Mouse (Mus musculus) brown adipose tissue, adult 24 weeks (tissue): ENCODE results near the gene Apol9a. TPM values are rescaled to one million over a fixed set of nuclear protein-coding genes. Genes with fewer than 3 reads are reported as not detected.

ENCODE experiments used
- H3K27ac ChIP-seq: fragments of 200-500 bp; replicated peaks from 2 replicates; pipeline ENCODE4 v1.5.1; 2012; ENCODE audit warnings: low read depth, mild to moderate bottlenecking, low read length
- H3K4me1 ChIP-seq: fragments of 200-500 bp; 2 replicates; pipeline ENCODE4 v1.6.1; 2012; ENCODE audit warnings: low read length, mixed read lengths; ENCODE audit not compliant: control insufficient read depth, insufficient read depth, insufficient read length
- H3K4me3 ChIP-seq: fragments of 200-500 bp; 2 replicates; pipeline ENCODE4 v1.5.1; 2012; ENCODE audit warnings: low read depth, mild to moderate bottlenecking, low read length, moderate library complexity; ENCODE audit not compliant: insufficient read depth
- polyA plus RNA-seq: library from polyadenylated mRNA; stranded (reverse); fragments of >200 nt; gene quantifications from 2 replicates; pipeline ENCODE4 v1.2.4, GENCODE M21; 2012; ENCODE audit not compliant: missing spikeins, insufficient read depth, insufficient read length

Apol9a gene
- polyA plus RNA-seq, 1 experiment: not detected

DNA sequence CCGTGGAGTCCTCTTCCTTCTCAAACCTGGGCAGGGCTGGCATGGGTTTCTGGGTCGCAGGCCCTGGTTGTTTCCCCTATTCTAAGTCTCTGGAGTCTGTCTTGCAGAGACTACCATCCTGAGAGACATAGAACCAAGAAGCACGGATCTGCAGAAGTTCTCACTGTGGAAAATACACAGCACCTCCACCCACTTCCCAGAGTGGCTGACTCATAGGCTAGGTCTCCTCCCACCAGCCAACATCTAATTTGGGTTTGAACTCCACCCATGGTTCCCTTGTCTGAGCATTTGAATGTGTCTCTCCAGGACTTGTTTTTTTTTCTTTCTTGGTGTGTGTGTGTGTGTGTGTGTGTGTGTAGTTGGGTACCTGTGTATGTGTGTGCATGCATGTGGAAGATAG lies 46.9 kb downstream of the Apol9a start:
- Histone ChIP-seq H3K27ac (peak overlapping the region; percentile 58), H3K4me1 (peaks cover 20% of the 10 kb centered on the region)

DNA sequence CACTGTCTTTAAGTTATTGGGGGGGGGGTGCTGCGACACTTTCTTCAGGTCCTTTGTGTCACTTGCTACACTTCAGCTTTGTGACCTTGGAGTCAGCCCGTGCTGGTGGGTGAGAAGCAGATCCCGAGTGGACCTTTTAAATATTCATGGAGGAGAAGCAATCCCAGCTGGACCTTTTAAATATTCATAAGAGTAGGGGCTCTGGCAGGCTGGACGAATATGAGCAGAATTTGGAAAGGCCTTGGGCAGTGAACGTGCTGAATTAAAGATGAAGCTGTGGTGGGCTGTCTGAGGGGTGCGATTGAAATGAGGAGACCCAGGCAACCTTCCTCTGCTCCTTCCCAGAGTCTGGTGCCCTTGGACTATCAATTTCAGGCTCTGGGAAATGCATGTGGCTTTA lies 47.4 kb downstream of the Apol9a start:
- Histone ChIP-seq H3K4me1 (peaks cover 20% of the 10 kb centered on the region), H3K4me3 (no peak overlapping the region), H3K27ac (peak overlapping the region; percentile 58; the same call in 1 of the 2 replicates)

More for the DNA sequence above, 46.9 kb downstream of the Apol9a start:
- no peak overlapping the region for H3K4me3 ChIP-seq

DNA sequence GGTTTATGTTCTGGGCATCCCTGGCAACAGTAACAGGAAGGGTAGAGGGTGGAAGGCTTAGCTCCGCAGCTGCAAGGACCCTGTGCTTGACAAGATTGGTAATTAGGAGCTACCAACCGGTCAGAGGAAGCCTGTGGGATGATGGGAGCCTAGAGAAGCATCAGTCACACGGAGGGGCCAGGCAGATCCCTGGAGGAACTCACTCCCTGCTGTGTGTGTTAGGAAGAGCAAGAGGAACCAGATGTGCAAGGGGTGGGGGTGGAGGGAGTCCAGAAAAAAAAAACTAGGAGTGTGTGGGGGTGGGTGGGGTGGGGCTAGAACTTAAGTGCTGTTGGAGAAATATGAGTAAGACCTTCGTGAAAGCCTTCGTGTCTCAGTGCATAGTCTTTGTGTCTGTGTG lies 48.0 kb downstream of the Apol9a start:
- Histone ChIP-seq H3K27ac (no peak overlapping the region), H3K4me3 (no peak overlapping the region), H3K4me1 (peaks cover 20% of the 10 kb centered on the region)

DNA sequence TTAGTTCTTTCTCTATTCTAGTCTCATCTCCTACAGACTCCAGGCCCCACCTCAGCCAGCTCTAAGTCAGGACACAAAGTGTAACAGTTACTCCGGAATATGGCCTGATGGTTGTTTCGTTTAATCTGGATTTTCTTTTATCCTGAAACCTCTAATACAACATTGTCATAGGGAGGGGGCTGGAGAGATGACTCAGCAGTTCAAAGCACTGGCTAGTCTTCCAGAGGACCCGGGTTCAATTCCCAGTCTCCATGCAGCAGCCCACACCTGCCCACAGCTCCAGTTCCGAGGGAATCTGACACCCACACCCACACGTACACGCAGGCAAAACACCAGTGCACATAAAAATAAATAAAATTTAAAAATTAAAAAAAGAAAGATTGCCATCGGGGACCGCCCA lies 51.0 kb downstream of the Apol9a start:
- Histone ChIP-seq H3K4me1 (peaks cover 13% of the 10 kb centered on the region), H3K4me3 (no peak overlapping the region), H3K27ac (peak overlapping the region; percentile 61)

DNA sequence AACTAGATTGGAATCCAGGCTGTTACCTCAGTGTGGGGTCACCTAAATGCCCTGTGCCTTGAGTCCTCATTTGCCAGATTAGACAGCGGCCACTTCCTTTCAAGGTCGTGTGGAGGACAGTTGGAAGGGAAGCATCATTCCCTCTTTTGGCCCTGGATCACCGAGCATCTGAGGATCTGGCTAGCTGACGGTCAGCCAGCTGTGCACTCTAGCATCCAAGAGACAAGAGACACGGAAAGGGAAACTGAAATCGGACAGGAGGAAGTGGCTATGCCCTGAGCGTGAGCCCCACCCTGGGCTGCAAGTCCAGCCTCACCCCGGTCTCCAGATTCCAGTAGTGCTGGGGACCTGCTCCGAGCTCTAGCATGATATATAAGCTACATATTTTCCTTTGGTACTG lies 51.4 kb downstream of the Apol9a start:
- Histone ChIP-seq H3K4me1 (peaks cover 10% of the 10 kb centered on the region), H3K4me3 (no peak overlapping the region), H3K27ac (peak overlapping the region; percentile 61)

DNA sequence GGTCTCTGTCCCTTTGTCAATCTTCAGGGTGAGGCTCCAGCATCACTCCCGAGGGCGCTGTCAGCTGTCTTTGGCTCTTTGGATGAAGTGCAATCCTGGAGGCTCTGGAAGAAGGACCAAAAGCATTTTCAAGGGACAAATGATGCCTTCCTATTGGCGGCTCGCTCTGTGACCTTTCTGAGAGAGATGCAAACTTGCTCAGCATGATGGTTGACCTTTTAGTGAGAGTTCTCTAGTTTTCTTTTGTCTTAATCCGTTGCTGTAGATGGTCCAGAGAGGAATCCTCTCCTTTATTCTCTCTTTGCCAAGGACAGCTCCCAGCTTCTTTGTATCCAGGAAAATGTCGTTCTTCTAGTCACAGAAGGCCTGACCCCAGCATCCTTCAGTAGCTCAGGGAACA lies 51.9 kb downstream of the Apol9a start:
- Histone ChIP-seq H3K27ac (peak overlapping the region; percentile 43; the same call in 1 of the 2 replicates), H3K4me1 (peaks cover 7% of the 10 kb centered on the region), H3K4me3 (peak overlapping the region; percentile 36)

DNA sequence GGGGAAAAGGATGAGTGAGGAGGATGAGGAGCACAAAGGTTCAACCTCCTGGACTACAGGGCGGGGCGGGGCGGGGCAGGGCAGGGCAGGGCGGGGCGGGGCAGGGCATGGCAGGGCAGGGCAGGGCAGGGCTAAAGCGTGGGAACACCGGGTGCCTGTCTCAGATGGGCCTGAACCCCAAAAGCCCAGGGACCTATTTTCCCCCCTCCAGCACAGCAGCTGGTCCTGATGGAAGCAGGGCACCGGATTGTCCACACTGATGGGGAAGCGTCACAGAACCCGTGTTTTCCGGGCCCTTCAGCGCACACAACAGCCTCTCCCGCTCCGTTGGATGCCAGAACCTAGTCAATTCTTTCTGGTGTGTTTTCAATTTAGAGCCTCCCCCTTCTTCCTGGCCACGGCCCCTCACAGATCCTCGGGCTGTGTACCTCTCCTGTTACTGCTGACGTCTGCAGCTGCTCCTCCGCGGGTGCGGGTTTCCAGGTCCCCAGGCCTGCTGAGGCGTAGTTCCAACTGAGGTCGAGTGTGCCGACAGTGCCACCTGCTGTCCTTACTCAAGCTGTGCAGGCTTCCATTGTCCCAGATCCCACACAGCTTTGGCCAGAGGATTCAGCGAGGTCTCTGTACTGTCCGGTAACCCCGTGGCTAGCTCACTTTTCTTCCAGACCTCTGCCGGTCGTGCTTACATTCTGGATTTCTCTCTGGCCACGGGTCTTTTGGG lies 52.5 kb downstream of the Apol9a start:
- Histone ChIP-seq H3K27ac (peak overlapping the region; percentile 32; the same call in 1 of the 2 replicates), H3K4me1 (peaks cover under 1% of the 10 kb centered on the region), H3K4me3 (peak overlapping the region; percentile 57)

DNA sequence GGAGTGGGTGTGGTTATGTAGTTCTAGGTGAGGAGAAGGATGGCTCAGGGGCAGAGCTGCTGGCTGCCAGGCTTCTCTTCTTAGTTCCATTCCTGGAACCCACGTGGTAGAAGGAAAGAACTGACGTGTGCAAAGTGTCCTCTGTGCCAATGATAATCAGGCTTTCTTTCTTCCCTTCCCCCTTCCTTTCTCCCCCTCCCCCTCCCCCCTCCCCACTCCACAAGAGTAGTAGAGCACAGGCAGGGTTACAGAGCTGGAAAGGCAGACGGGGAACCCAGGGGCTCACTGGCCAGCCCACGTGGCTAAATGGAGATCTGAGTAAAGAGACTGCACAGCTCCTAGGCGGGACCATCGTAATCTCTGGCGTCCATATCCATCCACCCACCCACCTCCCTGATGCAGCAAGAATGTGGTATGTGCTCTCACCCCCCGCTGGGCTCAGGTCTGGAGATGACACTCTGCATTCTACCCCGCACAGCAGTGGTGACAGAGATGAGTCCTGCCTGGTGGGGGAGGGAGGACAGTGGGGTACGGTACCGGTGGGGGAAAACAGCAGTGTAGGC lies 54.6 kb downstream of the Apol9a start:
- Histone ChIP-seq H3K27ac (no peak overlapping the region), H3K4me3 (no peak overlapping the region)

DNA sequence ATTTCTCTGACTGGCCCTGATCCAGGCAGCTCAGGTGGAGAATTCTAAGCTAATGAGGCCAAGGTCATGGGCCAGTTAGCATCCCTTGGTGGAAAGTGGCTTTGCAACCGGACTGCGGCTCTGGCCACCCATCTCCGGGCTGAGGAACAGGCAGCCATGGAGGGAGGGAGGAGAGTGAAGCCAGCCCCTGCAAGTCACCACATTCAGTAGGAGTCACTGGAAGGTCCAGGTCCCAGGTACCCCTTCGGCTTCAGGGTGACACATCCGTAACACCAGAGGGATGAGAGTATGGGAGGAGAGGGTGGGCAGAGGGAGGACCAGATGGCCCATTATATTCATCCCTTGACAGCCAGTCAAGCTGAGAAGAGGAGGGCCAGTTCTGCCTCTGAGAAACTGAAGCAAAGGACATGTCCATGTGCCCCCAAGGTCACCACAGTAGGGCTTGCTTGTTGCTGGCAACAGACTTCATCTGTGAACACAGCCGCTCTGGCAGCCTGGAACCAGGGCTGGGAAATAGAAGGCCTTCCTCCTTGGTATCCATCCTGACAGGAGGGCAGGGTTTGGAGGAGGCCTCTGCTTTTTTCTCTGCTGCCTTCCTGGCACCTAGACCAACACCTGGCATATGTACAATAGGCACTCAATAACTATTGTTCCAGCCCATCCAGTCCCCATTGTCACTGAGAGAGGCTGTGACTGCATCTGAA lies 55.9 kb downstream of the Apol9a start:
- Histone ChIP-seq H3K4me3 (no peak overlapping the region), H3K27ac (no peak overlapping the region)

More for the DNA sequence above, 54.6 kb downstream of the Apol9a start:
- H3K4me1 ChIP-seq: no peaks in the 10 kb centered on the region; the same call in 1 of the 2 replicates

DNA sequence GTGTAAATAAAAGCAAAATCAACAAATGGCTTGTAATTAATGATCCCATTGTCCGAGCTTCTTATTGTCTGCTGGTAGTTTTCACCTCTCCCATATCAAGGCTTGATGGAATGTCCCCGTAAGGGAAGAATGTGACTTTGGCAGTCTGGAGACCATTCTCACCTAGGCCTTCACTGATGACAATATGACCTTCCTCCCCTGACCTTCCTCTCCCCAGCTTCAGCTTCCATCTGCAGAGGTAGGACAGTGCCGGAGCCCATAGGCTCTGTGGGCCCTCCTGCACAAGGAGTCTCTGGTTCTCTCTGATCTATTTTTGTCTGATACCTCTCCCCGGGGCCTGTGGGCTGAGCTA lies 56.5 kb downstream of the Apol9a start:
- Histone ChIP-seq H3K4me1 (no peaks in the 10 kb centered on the region; the same call in 1 of the 2 replicates), H3K4me3 (no peak overlapping the region), H3K27ac (no peak overlapping the region)

More for the DNA sequence above, 55.9 kb downstream of the Apol9a start:
- no peaks in the 10 kb centered on the region; the same call in 1 of the 2 replicates for H3K4me1 ChIP-seq

Other genes starting within 250 kb of the Apol9a start
- 23.6 and 30.5 TPM in 2 replicates for gene Rbfox2, start 104.1 kb downstream of the Apol9a start, polyA plus RNA-seq
- not detected in 2 replicates for gene Apol7a, start 12.0 kb downstream of the Apol9a start, polyA plus RNA-seq
- gene Apol7b, start 36.4 kb upstream of the Apol9a start, polyA plus RNA-seq: not detected in 2 replicates
- not detected in 2 replicates for gene Apol10a, start 65.9 kb upstream of the Apol9a start, polyA plus RNA-seq
- not detected in 2 replicates for gene Apol11a, start 97.1 kb upstream of the Apol9a start, polyA plus RNA-seq
- not detected in 2 replicates for gene Apol7c, start 122.2 kb upstream of the Apol9a start, polyA plus RNA-seq
- gene 1700025B11Rik, start 150.8 kb upstream of the Apol9a start, polyA plus RNA-seq: not detected in 2 replicates
- 1.9 and 4.3 TPM in 2 replicates for gene Apol10b, start 185.0 kb upstream of the Apol9a start, polyA plus RNA-seq
- not detected in 2 replicates for gene Gm36245, start 188.1 kb upstream of the Apol9a start, polyA plus RNA-seq
- gene Apol11b, start 232.2 kb upstream of the Apol9a start, polyA plus RNA-seq: not detected in 2 replicates